9 mouse cellular contexts compared by ENCODE assay signal in genomic region chr11:28583911-28584434, GRCm38 (mm10). TPM values are rescaled to one million over a fixed set of nuclear protein-coding genes. Genes with fewer than 3 reads are reported as not detected.
DNase-seq lines count a peak whose midpoint lies in the region; ATAC-seq and TF ChIP-seq lines count a peak whose summit lies in the region.
"Had no signal": no experiment of that assay in that cellular context is flagged by ENCODE, and none has a peak within 500 bp of the region (broad histone marks: within the 10 kb centered on the region; RNA-seq: fewer than 3 reads in every experiment).

Gene Ccdc85a, minus strand, starts transcription at chr11:28584324.

- no peaks in the 10 kb centered on the region for H3K79me2 ChIP-seq in liver, adult 2 months (ENCODE audit: control insufficient read depth, insufficient read depth, low read length)

- TF ChIP-seq CTCF in E14TG2a.4 (conservative IDR thresholded peaks at IDR 0.05; ENCODE audit: low read length), result peak; percentile 36; the same call in 1 of the 2 replicates
- peak; percentile 68 for TF ChIP-seq CTCF in heart, postnatal 0 days (IDR thresholded peaks at IDR 0.05; ENCODE audit: low read depth)
- TF ChIP-seq CTCF in liver, adult 2 months (IDR thresholded peaks at IDR 0.05; ENCODE audit: low read depth, low read length), result peak; percentile 60

- H3K4me3 ChIP-seq in E14TG2a.4 (replicated peaks; ENCODE audit: low read length), result peak within 1 kb of the TSS; percentile 87
- H3K4me3 ChIP-seq in forebrain, embryonic 15.5 days, result peak within 1 kb of the TSS; percentile 60
- peak within 1 kb of the TSS; percentile 59 for H3K4me3 ChIP-seq in heart, postnatal 0 days (ENCODE audit: low read depth, low read length)
- H3K4me3 ChIP-seq in liver, adult 2 months (ENCODE audit: insufficient read depth, low read depth, low read length), result peak within 1 kb of the TSS; percentile 1; the same call in 1 of the 2 replicates

- H3K4me1 ChIP-seq in E14TG2a.4 (replicated peaks; ENCODE audit: low read depth, low read length), result peaks cover 39% of the 10 kb centered on the region
- peaks cover 14% of the 10 kb centered on the region for H3K4me1 ChIP-seq in forebrain, embryonic 15.5 days
- H3K4me1 ChIP-seq in heart, postnatal 0 days (ENCODE audit: control insufficient read depth, insufficient read depth), result no peaks in the 10 kb centered on the region
- no peaks in the 10 kb centered on the region for H3K4me1 ChIP-seq in liver, adult 2 months (ENCODE audit: control insufficient read depth, insufficient read depth, low read length)

- WGBS in forebrain, embryonic 15.5 days, result 0% methylated on average over 25 of the region's 25 CpGs
- WGBS in heart, postnatal 0 days, result 0% methylated on average over 23 of the region's 25 CpGs
- WGBS in liver, adult 2 months, result 1% methylated on average over 25 of the region's 25 CpGs

- peak within 1 kb of the TSS; percentile 68 for H3K27ac ChIP-seq in forebrain, embryonic 15.5 days (replicated peaks)
- peak within 1 kb of the TSS; percentile 61; the same call in 1 of the 2 replicates for H3K27ac ChIP-seq in heart, postnatal 0 days (ENCODE audit: low read depth)
- no peak within 1 kb of the TSS for H3K27ac ChIP-seq in liver, adult 2 months (replicated peaks; ENCODE audit: insufficient read depth, low read depth, low read length)

- no peaks in the 10 kb centered on the region for H3K9me3 ChIP-seq in E14TG2a.4 (ENCODE audit: low read length)
- no peaks in the 10 kb centered on the region for H3K9me3 ChIP-seq in forebrain, embryonic 15.5 days
- no peaks in the 10 kb centered on the region for H3K9me3 ChIP-seq in heart, postnatal 0 days (replicated peaks; ENCODE audit: control insufficient read depth, low read length)

- H3K27me3 ChIP-seq in E14TG2a.4 (ENCODE audit: insufficient read depth, low read length), result peaks cover 6% of the 10 kb centered on the region
- peaks cover 14% of the 10 kb centered on the region for H3K27me3 ChIP-seq in forebrain, embryonic 15.5 days
- H3K27me3 ChIP-seq in heart, postnatal 0 days (ENCODE audit: control insufficient read depth, insufficient read depth, low read length), result peaks cover 28% of the 10 kb centered on the region
- peaks cover 9% of the 10 kb centered on the region for H3K27me3 ChIP-seq in liver, adult 2 months (ENCODE audit: control insufficient read depth, insufficient read depth, low read length)
- H3K27me3 ChIP-seq: CH12.LX had no signal

- H3K4me2 ChIP-seq in forebrain, embryonic 15.5 days (replicated peaks), result peak within 1 kb of the TSS; percentile 99
- peak within 1 kb of the TSS; percentile 67 for H3K4me2 ChIP-seq in heart, postnatal 0 days (ENCODE audit: low read depth, low read length)

- H3K9ac ChIP-seq in forebrain, embryonic 15.5 days (replicated peaks), result peak within 1 kb of the TSS; percentile 61
- peak within 1 kb of the TSS; percentile 50 for H3K9ac ChIP-seq in heart, postnatal 0 days (replicated peaks; ENCODE audit: low read depth, low read length)
- no peak within 1 kb of the TSS for H3K9ac ChIP-seq in liver, adult 2 months (ENCODE audit: low read depth, low read length)

- H3K36me3 ChIP-seq in E14TG2a.4 (ENCODE audit: insufficient read depth, low read length), result peaks cover 13% of the 10 kb centered on the region; the same call in 1 of the 2 replicates
- H3K36me3 ChIP-seq in forebrain, embryonic 15.5 days, result no peaks in the 10 kb centered on the region
- no peaks in the 10 kb centered on the region for H3K36me3 ChIP-seq in heart, postnatal 0 days (replicated peaks; ENCODE audit: control insufficient read depth, insufficient read depth, low read length)
- no peaks in the 10 kb centered on the region for H3K36me3 ChIP-seq in liver, adult 2 months (ENCODE audit: control insufficient read depth, insufficient read depth, low read length)

- TF ChIP-seq POLR2A in liver, adult 2 months (IDR thresholded peaks at IDR 0.05; ENCODE audit: extremely low read depth, insufficient read depth, low read length), result no peak

- peak; percentile 98 for ATAC-seq in forebrain, embryonic 15.5 days (replicated peaks)
- ATAC-seq in heart, postnatal 0 days (ENCODE audit: insufficient read depth, low read depth), result peak; percentile 84

- no peak for TF ChIP-seq EP300 in heart, postnatal 0 days (IDR thresholded peaks at IDR 0.05; ENCODE audit: low read depth)

- DNase-seq in cerebellum, adult 11 months, result peak; percentile 36
- peak; percentile 70 for DNase-seq in heart, postnatal 0 days (ENCODE audit: low spot score)
- DNase-seq in kidney, postnatal 25 days, result peak; percentile 78 to 81
- DNase-seq in liver, adult 2 months (ENCODE audit: extremely low read depth, low read depth, low spot score), result peak; percentile 12
- peak; percentile 88 for DNase-seq in neural tube, embryonic 10.5 days (ENCODE audit: extremely low spot score, low spot score)
- peak; percentile 27 for DNase-seq in testis, postnatal 14 days (ENCODE audit: low spot score)

RNA-seq across cellular contexts. Expression of gene Ccdc85a, which starts in this region (rescaled TPM):
- polyA plus RNA-seq in forebrain, embryonic 15.5 days (2015; fragmentation: Nextera tagmentation; extraction: Ambion mirVana), result 16.9 and 18.9 TPM in 2 replicates
- total RNA-seq in heart, postnatal 0 days (2014; rRNA removed; ENCODE audit: low replicate concordance), result 2.1 and 3.2 TPM in 2 replicates
- 2.6 and 2.7 TPM in 2 replicates for polyA plus RNA-seq in heart, postnatal 0 days (2015; fragmentation: Nextera tagmentation; extraction: Ambion mirVana)
- under 0.01 TPM in 1 of 2 replicates, not detected in the other for total RNA-seq in liver, adult 2 months (2014; rRNA removed)
- not detected in 2 replicates for polyA plus RNA-seq in liver, adult 2 months (2012; rRNA removed)
- total RNA-seq: CH12.LX had no signal

Comparison
In these comparisons a context has a peak if more than half of its experiments do, and no peak if none do; other contexts are left out.
1. Peak in DNase-seq and H3K4me3 ChIP-seq in liver, adult 2 months; RNA of the gene not detected or under 1 TPM.
2. H3K4me3 ChIP-seq: peak in every context shown above with its lines; median percentile 87 in E14TG2a.4; 60 in forebrain, embryonic 15.5 days; 59 in heart, postnatal 0 days; 1 in liver, adult 2 months.
3. DNase-seq: peak in every context shown above with its lines; median percentile 88 in neural tube, embryonic 10.5 days; 80 in kidney, postnatal 25 days; 70 in heart, postnatal 0 days; 36 in cerebellum, adult 11 months; 27 in testis, postnatal 14 days; 12 in liver, adult 2 months.